Mouse (Mus musculus): ENCODE data around the gene Kif2a. TPM values are rescaled to one million over a fixed set of nuclear protein-coding genes. Genes with fewer than 3 reads are reported as not detected.
"Not testable (repeated sequence)": the region's sequence is repeated elsewhere in the genome, so short reads cannot be mapped to it uniquely, and the experiment has no call there.

Kif2a gene
- total RNA-seq, 1 experiment from 2014 or later = 10.7 TPM

- no peak for ATAC-seq (replicated peaks; ENCODE audit: insufficient number of reproducible peaks, low FRiP score, low TSS enrichment, poor library complexity, severe bottlenecking)
These were observed 5.3 kb upstream of the Kif2a start for GRCm38 (mm10) chr13:107027218-107027617.

GRCm38 (mm10) chr13:107025663-107026062, 3.7 kb upstream of the Kif2a start:
- no peak for ATAC-seq (replicated peaks; ENCODE audit: insufficient number of reproducible peaks, low FRiP score, low TSS enrichment, poor library complexity, severe bottlenecking)

GRCm38 (mm10) chr13:107022266-107023171, 593 bp upstream of the Kif2a start:
- peak; percentile 67 for ATAC-seq (replicated peaks; ENCODE audit: insufficient number of reproducible peaks, low FRiP score, low TSS enrichment, poor library complexity, severe bottlenecking)

- ATAC-seq (replicated peaks; ENCODE audit: insufficient number of reproducible peaks, low FRiP score, low TSS enrichment, poor library complexity, severe bottlenecking) = no peak
These were observed 2.5 kb downstream of the Kif2a start for GRCm38 (mm10) chr13:107019443-107019842.

GRCm38 (mm10) chr13:107013926-107014325, 8.0 kb downstream of the Kif2a start:
- no peak for ATAC-seq (replicated peaks; ENCODE audit: insufficient number of reproducible peaks, low FRiP score, low TSS enrichment, poor library complexity, severe bottlenecking)

GRCm38 (mm10) chr13:107011618-107012017, 10.3 kb downstream of the Kif2a start:
- ATAC-seq (replicated peaks; ENCODE audit: insufficient number of reproducible peaks, low FRiP score, low TSS enrichment, poor library complexity, severe bottlenecking) = no peak

GRCm38 (mm10) chr13:107008174-107008573, 13.8 kb downstream of the Kif2a start:
- no peak for ATAC-seq (replicated peaks; ENCODE audit: insufficient number of reproducible peaks, low FRiP score, low TSS enrichment, poor library complexity, severe bottlenecking)

GRCm38 (mm10) chr13:107003211-107003610, 18.7 kb downstream of the Kif2a start:
- ATAC-seq (replicated peaks; ENCODE audit: insufficient number of reproducible peaks, low FRiP score, low TSS enrichment, poor library complexity, severe bottlenecking) = no peak

- peak; percentile 89 for ATAC-seq (replicated peaks; ENCODE audit: insufficient number of reproducible peaks, low FRiP score, low TSS enrichment, poor library complexity, severe bottlenecking)
These were observed 23.3 kb downstream of the Kif2a start for GRCm38 (mm10) chr13:106998671-106999070.

- ATAC-seq (replicated peaks; ENCODE audit: insufficient number of reproducible peaks, low FRiP score, low TSS enrichment, poor library complexity, severe bottlenecking) = no peak
These were observed 23.9 kb downstream of the Kif2a start for GRCm38 (mm10) chr13:106998026-106998425.

- not testable (repeated sequence) for ATAC-seq (replicated peaks; ENCODE audit: insufficient number of reproducible peaks, low FRiP score, low TSS enrichment, poor library complexity, severe bottlenecking)
These were observed 24.4 kb downstream of the Kif2a start for GRCm38 (mm10) chr13:106997557-106997956.

GRCm38 (mm10) chr13:106996891-106997290, 25.0 kb downstream of the Kif2a start:
- ATAC-seq (replicated peaks; ENCODE audit: insufficient number of reproducible peaks, low FRiP score, low TSS enrichment, poor library complexity, severe bottlenecking) = no peak

GRCm38 (mm10) chr13:106961496-106961895, 60.4 kb downstream of the Kif2a start:
- ATAC-seq (replicated peaks; ENCODE audit: insufficient number of reproducible peaks, low FRiP score, low TSS enrichment, poor library complexity, severe bottlenecking) = no peak

- no peak for ATAC-seq (replicated peaks; ENCODE audit: insufficient number of reproducible peaks, low FRiP score, low TSS enrichment, poor library complexity, severe bottlenecking)
These were observed 61.4 kb downstream of the Kif2a start for GRCm38 (mm10) chr13:106960557-106960956.

GRCm38 (mm10) chr13:106958286-106958685, 63.6 kb downstream of the Kif2a start:
- no peak for ATAC-seq (replicated peaks; ENCODE audit: insufficient number of reproducible peaks, low FRiP score, low TSS enrichment, poor library complexity, severe bottlenecking)

- no peak for ATAC-seq (replicated peaks; ENCODE audit: insufficient number of reproducible peaks, low FRiP score, low TSS enrichment, poor library complexity, severe bottlenecking)
These were observed 64.4 kb downstream of the Kif2a start for GRCm38 (mm10) chr13:106957554-106957953.

GRCm38 (mm10) chr13:106954880-106955279, 67.0 kb downstream of the Kif2a start:
- ATAC-seq (replicated peaks; ENCODE audit: insufficient number of reproducible peaks, low FRiP score, low TSS enrichment, poor library complexity, severe bottlenecking) = no peak

GRCm38 (mm10) chr13:106947583-106947982, 74.3 kb downstream of the Kif2a start:
- peak; percentile 0; the same call in 1 of the 2 replicates for ATAC-seq (replicated peaks; ENCODE audit: insufficient number of reproducible peaks, low FRiP score, low TSS enrichment, poor library complexity, severe bottlenecking)

GRCm38 (mm10) chr13:106946594-106947540, 75.1 kb downstream of the Kif2a start, which contains the start of gene Dimt1:
Gene Dimt1, plus strand, starts transcription at chr13:106947127.
- ATAC-seq (replicated peaks; ENCODE audit: insufficient number of reproducible peaks, low FRiP score, low TSS enrichment, poor library complexity, severe bottlenecking) = peak; percentile 98

Measured in monocyte, adult 5-6 weeks (primary cell).